Mouse (Mus musculus) v-Abl transformed pro-B cells (cell line): Measurements from ENCODE around the gene Sned1.
"Not testable (repeated sequence)": the region's sequence is repeated elsewhere in the genome, so short reads cannot be mapped to it uniquely, and the experiment has no call there.

Experiments
- in situ Hi-C, 2 experiments: fragments of 400-800 bp; cut with MboI; formaldehyde crosslinking; loops; one replicate each; pipeline ENCODE4 v1.15.1; 2025; ENCODE audit not compliant: unreplicated experiment in 2 of 2

Sned1 gene

DNA sequence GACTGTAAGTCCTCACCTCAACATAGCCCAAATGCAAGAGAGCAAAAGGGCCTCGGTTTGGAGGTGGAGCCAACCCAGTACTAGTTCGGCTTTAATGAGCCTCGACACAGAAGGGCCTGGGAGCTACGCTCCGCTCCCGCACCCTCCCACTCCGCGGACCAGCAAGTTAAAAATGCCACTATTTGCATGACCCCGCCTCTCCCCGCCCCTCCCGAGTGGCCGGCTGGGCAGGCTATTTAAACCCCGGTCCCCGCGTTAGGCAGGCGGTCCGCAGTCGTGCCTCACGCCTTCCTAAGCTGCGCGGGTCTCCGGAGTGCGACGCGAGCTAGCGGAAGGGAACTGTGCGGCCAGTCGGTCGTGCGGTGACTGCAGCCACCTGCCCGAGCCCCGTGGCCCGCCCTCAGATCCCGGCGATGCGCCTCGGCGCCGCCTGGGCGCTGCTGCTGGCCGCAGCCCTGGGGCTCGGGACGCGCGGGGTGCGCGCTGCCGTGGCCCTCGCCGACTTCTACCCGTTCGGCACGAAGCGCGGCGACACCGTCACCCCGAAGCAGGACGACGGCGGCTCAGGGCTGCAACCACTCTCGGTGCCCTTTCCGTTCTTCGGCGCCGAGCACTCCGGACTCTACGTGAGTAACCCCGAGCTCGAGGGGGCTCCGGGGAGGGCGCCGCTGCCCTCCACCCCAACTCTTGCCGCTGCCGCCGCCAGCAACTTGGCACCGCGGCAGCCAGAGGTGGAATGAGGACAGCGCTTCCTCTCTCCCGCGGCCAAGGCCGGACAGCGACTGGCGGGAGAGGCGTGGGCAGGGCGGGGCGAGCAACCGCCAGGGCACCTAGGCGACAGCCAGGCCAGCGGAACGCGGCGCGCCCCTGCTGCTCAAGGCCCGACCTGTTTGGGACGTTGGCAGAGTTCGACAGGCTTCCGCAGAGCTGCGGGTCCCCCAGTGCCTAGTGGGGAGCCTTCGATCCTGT is at the start of gene Sned1:
Gene Sned1, plus strand, starts transcription at position 266 of the 969 bp plus-strand sequence.
- in situ Hi-C loops = no loop called here

DNA sequence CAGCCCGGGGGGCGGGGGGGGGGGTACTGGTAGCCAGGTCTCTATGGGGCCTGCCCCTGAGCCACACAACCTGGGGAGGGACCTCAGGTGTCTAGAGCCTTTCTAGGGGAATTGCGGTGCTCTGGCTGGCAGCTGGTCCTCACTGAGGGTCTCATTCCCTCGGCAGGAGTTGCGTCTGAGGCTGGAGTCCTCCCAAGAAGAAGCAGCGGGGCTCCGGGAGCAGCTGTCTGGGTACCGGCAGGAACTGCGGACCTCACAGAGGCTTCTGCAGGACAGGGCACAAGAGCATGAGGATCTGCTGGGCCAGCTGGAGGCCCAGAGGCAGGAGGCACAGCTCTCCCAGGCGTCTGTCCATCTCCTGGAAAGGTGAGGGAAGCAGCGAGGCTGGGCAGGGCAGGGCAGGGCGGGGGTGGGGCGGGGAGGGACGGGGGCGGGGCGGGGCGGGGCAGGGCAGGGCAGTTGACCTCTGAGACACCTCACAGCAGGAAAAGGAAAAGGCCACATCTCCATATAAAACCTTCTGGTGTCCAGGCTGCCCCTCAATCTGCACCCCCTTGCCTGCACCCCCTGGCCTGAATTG is 44.8 kb upstream of the Sned1 start:
- in situ Hi-C loops = no loop called here

DNA sequence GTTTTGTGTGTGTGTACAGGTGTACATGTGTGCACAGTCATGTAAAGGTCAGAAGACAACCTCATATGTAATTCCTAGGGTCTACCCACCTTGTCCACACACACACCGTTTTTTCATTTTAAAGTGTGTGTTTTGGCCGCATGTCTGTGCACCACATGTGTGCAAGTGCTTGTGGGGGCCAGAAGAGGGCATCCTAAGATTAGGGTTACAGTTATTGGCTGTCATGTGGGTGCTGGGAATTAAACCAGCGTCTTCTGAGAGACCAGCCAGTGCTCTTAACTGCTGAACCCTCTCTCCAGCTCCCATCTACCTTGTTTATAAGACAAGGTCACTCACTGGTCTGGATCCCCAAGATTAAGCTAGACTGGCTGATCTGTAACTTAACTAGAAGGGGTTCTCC is 40.7 kb upstream of the Sned1 start:
- in situ Hi-C loops = no loop called here

DNA sequence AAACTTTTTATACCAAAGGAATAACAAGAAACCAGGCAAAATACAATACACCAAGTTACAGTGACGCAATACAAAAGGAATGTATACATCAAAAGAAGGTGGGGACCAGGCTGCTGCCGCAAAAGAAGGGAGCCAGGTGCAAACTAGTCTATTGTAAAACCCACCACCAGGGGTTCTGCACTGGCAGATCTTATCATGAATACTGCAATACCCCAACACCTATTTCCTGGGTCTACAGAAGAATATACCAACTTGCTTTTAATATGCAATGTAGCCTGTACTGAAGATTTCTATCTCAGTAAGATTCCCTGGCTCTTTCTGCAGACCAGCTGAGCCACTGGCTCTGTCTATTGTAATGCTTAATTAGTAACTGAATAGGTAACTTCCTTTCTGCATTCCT is 38.2 kb upstream of the Sned1 start:
- in situ Hi-C loops = not testable (repeated sequence)

DNA sequence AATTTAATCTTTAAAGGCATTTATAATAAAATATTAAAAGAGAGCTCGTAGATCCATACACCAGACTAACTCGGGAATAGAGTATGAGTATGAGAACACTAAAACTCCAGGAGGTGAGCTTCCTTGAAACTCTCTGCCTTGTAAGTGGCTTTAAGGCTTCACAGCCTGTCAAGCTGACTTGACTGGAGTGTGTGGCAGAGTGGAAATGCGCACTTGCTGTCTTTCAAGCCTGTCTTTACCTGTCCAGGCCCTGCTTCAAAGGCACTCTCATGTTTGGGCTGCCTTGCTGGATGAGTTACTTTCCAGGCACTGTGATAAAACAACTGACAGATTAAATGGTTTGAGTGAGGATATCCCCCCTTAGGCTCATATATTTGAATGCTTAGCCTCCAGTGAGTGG is 37.7 kb upstream of the Sned1 start:
- in situ Hi-C loops = no loop called here

DNA sequence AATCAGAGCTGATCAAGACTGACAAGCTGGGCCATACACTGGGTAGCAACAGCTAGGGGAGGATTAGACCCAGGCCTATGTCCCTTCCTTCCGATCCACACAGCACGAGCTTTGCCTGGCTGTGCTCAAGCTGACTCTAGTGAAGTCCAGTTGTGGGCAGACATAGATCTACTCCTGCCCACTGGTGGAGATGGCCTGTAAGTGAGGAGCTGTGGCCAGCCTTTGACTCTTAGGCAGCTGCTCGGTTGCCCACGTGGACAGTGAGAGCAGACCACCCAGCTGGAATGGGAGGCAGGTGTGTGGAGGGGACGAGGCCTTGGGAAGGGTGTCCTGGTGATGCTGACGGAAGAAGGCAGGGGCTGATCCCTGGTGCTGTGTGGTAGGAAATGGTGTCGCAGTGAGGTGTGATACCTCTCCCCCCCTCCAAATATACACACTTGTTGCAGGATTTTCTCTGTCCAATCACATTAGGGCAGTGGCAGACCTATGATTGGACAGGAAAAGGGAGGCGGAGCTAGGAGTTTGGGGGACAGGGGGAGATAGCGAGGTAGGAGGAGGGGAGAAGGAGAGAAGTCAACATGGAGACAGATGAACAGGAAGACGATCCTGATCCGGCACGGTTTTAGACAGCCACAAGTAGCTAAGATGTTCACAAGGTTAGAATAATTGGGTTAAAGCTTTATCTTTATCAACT is 29.2 kb upstream of the Sned1 start:
- in situ Hi-C loops = no loop called here

DNA sequence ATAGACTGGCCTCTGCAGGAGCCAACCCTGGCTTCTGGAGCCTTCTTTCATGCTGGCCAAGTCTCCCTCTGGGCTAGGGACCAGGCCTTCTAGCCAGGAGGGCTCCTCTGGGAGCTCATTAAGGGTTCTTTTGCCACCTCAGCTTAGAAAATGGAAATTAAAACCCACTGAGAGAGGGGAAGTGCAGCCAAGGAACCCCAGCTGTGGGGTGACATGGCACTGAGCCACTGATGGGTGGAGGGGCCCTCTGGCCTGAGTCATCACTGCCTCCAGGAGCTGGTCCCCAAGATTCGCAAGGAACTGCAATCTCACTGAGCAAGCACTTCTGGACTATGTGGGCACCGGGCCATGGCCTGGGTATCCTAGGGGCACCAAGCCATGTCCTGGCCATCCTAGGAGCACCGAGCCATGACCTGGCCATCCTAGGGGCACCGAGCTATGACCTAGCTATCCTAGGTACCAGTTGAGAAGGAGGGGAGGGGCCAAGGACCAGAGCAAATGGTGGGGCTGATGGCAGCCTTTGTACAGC is 28.0 kb upstream of the Sned1 start:
- in situ Hi-C loops = no loop called here

DNA sequence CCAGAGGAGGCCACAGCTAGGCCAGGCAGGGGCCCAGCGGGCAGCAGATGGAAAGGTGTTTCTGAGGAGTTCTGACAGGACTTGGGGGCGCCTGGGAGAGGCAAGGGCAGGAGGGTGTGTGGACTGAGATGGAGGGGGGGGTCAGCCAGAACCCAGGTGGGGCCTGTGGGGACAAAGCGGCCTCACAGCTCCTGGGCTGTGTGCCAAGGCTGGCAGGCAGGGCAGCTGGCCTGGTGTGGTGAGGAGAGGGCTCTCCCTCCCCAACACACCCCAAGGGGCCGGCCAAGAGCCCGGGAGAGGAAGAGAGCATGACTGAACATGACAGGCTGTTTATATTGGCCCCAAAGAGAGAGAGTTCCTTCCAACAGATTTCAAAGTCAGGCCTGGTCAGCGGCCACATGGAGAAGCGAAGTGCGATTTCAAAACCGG is 25.4 kb upstream of the Sned1 start:
- in situ Hi-C loops = no loop called here

DNA sequence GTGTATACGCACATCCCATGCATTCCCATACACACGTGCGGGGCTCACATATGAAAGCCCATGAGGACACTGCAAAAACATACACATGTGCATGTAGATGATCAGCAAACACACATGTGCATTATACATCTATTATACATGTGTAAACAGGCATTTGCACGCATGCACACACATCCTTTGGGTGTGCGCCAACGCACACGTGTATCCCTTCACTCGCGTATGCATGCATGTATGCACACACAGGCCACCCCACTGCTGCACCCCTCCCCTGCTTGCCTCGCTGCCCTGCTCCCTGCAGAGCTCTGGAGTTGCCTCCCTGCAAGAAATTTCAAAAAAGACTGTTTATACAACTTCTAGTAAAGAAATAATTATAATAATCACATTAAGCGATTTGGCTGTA is 24.6 kb upstream of the Sned1 start:
- in situ Hi-C loops = no loop called here

DNA sequence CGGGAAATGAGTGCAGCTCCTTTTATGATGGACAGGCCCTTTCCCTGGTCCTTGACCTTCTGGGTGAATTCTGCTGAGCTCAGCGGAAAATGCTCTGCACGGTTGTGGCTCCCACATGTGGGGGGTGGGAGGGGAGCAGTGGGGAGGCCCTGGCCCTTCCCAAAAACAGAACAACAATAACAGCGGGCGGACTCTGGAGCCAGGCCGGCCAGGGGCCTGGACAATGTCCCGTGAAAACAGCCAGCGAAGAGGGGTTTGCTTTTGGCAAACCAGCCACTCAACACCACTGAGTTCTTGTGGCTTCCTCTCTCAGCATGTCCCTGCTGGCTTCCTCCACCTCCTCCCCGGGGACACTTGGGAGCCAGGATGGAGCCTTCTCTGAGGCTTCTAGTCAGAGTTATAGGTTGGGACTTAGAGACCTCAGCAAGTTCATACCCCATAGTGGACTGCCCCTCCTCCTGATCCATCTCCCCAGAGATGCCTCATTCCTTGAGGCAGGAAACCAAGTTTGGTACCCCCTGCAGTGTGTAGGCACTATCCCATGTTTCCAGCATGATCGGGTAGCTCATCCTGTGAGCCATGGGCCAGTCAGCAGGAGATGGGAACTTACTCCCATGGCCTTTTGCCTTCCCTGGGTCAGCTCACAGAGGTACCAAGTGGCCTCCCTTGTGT is 24.0 kb upstream of the Sned1 start:
- in situ Hi-C loops = no loop called here

DNA sequence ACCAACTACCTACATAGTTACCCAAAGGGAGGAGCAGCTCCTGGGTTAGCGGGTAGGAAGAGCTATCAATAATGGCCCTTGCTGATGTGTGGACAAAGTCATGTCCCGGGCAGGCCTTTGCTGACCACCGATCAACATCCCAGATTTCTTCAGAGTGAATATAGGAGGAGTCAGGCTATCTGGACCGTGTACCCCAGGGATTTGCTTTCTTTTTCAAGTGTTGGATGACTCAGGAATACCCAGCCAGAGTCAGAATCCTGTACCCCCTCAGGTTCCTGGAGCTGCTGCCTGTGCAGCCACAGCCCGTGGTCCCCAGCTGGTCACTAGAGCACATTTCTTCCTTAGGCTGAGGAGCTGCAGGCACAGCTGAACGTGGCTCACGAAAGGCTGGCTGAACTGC is 23.2 kb upstream of the Sned1 start:
- in situ Hi-C loops = no loop called here

DNA sequence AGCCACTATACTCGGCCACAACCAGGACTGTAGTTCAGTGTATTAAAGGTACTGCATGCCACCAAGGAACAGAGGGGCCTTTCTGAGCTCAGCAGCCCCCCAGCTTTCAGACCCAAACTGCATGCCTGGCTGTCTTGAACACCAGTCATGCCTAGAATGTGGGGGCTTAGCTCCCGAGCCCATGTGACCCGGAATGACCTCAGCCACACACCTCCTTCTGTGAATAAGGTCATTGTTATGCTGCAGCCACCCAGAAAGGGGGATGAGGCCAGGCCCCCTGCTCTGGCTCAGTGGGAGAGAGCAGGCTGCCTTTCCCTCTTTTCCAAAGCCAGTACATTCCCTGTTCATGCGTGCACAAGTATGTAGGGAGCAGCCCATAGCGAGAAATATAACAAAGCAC is 21.0 kb upstream of the Sned1 start:
- in situ Hi-C loops = no loop called here

DNA sequence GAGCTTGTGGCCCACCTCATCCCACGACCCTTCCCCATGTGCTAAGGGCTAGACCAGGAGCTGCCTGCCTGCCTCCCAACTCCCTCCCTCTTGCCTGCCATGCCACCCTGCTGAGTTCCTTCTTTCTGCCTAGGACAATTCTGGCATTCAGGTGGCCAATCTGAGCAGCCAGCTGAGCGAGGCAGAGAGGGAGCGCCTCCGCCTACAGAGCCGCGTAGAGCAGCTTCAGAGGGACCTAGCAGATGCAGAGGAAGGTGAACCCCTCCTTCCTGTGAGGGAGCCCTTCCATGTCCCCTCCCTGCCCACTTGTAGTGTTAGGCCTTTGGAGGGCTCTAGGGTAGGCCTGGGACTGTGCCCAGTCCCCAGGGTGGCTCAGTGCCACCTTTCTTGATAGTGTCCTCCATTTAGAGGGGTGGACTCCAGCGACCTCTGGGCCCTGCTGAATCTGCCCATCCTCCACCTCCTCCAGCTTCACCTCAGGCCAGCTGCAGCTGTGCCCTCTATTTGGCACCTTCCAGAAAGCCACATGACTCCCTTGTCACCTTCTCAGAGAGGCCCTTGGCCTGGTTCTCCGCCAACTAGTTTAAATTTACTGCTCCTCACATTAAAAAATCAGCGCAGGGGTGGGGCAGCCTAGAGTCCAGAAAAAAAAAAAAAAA is 18.7 kb upstream of the Sned1 start:
- in situ Hi-C loops = no loop called here

DNA sequence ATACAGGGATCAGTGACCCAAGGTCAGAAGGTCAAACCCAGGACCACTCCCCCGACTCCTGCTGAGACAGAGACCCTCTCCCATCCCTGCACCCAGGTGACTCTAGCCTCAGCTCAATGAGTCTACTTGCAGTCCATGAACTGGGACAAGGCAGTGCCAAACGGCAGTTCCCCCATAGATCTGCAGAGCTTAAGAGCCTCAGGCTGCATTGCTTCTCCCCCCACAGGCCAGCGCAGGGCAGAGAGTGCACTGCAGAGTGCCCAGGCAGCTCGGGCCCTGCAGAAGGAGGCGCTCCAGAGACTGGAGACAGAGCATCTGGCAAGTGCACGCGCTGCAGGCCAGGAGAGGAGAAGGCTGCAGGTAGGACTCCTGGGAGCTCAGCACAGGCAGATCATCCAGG is 18.1 kb upstream of the Sned1 start:
- in situ Hi-C loops = no loop called here

DNA sequence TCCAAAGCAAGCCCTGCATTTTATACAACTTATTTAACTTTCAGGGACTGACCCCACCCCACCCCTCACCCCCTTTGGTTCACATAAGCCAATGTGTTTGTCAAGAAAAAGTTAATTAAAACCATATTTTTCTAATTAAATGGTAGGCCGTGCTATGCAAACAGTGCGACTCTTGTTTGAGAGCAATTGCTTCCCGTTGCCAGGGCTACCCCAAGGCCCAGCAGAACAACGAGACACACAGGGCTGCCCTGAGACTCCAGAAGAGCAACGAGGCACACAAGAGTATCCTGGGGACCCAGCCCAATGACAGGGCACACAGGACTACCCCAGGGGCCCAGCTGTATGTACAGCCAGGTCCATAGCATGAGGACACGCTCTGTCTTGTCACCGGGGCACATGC is 14.9 kb upstream of the Sned1 start:
- in situ Hi-C loops = loop anchor here (5.0 to 10.0 kb wide), 3 partner anchors 84 to 124 kb away; partner anchors contain the start of genes Pask (in 2 of the 2), Ppp1r7 (in 2 of the 2) and Mterf4 (in 1 of the 2)

DNA sequence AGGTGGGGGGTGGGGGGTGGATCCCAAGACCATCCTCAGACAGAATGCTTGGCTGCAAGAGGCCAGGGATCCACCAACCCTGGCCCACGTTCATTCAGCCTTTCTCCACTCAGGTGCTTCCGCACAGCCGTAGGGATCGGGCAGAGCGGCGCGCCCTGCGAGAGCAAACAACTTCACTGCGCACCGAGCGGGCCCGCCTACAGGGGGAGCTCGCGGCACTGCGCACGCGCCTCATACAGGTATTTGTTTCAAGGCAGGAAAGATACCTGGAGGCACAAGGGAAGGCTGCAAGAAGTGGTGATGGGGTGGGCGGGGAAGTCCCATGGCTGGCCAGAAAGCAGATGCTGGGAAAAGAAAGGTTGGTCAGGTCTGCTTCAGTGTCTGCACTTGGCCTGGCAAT is 11.7 kb upstream of the Sned1 start:
- in situ Hi-C loops = loop anchor here (5.0 to 10.0 kb wide), 3 partner anchors 81 to 121 kb away; partner anchors contain the start of genes Pask (in 2 of the 2), Ppp1r7 (in 2 of the 2) and Mterf4 (in 1 of the 2)

DNA sequence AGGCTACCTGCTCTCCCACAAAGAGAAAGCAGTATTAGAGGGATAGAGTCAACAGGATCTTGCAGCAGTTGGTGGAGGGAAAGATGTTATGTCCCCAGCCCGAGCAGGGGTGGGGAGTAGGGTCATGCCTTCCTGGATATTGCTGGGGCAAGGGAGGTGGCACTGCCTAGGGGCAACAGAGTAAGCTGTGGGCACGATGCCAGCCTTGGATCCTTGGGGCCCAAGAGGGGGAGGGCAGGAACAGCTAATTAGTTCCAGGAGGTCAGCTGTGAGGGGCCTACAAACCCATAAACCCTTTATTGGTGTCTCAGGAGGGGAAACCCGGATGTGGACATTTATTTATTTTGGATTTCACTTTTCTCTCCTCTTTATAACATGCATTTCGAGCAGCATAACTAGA is 10.4 kb upstream of the Sned1 start:
- in situ Hi-C loops = loop anchor here in 1 of 2 experiments (10.0 kb wide), 2 partner anchors 80 to 120 kb away; partner anchors contain the start of genes Mterf4, Pask and Ppp1r7

DNA sequence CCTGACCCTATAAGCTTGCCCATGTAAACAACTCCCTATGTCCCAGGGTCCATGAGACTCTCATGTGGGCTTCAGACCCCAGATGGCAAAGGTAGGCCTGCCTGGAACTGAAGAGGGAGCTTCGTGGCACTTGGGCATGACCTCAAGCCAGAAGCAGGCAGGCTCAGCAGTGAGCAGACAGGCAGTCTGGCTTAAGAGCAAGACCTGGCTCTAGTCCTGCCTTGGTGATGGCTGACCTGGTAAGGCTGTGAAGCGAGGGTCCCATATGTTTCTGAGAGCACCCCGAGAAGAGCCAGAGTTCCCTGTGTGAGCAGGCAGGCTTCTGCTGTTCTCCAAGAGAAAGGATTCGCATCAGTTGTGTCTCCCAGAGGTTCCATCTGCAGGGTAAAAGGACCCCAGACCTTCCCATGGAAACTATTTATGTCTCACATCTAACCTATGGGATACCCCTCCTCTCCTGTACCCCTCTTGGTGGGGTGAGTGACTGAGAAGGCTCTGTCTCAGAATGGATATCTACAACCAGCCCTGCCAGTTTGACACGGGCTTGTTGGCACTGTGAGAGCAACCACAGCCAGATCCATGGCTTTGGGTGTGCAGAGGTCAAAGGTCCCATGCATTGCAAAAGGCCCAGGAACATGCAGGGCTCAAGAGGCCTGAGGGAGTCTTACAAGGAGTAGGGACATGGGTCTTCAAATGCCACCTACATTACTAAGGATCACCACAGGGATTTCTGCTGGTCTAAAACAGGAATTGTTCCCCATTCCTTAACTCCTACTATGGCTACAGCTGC is 9.7 kb upstream of the Sned1 start:
- in situ Hi-C loops = loop anchor here in 1 of 2 experiments (10.0 kb wide), 2 partner anchors 79 to 119 kb away; partner anchors contain the start of genes Mterf4, Pask and Ppp1r7
